Mouse (Mus musculus): ENCODE results near the gene Adss. TPM values are rescaled to one million over a fixed set of nuclear protein-coding genes. Genes with fewer than 3 reads are reported as not detected.
"Not testable (repeated sequence)": the region's sequence is repeated elsewhere in the genome, so short reads cannot be mapped to it uniquely, and the experiment has no call there.

Adss gene
- 15.3 and 20.6 TPM in 2 replicates for polyA plus RNA-seq (2012; rRNA removed)

- DNase-seq (ENCODE audit: low read depth, low spot score) = peak; percentile 91
- WGBS = under 1% methylated on average over 63 of the region's 64 CpGs
These were observed at the start of gene Adss for GRCm38 (mm10) chr1:177796193-177796939. Gene Adss, minus strand, starts transcription at chr1:177796511.

- WGBS = 51% methylated on average over 3 of the region's 3 CpGs
- DNase-seq (ENCODE audit: low read depth, low spot score) = not testable (repeated sequence)
These were observed 49.5 kb upstream of the Adss start for GRCm38 (mm10) chr1:177845812-177846211.

DNA sequence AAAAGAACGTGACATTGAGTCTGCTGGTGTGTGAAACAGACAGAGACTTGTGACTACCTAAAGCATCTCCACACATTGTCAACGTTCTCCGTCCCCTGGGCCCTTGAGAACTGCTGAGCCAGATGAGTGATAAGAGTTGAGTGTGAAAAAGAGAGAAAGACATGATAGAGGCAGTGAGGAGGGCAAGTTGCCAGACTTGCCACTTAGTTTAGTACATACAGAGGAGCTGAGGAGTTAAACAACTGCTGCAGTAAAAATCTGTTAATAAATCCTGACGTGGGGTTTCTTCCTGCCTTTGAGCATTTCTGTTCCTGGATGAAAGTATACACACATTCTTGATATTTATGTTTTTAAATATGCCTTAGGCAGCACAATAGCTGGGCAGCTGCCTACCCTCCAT lies 31.5 kb upstream of the Adss start:
- WGBS = 64% methylated on average over 4 of the region's 4 CpGs

DNA sequence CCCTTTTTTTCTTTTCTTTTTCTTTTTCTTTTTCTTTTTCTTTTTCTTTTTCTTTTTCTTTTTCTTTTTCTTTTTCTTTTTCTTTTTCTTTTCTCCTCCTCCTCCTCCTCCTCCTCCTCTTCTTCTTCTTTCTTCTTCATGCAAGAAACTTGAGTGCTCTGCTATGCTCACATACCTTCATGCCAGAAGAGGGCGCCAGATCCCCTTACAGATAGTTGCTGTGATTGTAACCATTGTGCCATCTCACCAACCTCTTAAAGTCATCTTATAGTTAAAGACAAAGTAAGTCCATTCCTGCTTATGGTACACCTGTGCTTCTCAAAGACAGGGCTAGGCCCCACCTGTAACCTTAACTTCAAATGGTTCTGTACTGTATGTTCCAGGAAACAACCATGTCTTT lies 10.5 kb upstream of the Adss start:
- DNase-seq (ENCODE audit: low read depth, low spot score) = not testable (repeated sequence)
- 42% methylated on average over 1 of the region's 1 CpGs for WGBS

More for the DNA sequence above, 31.5 kb upstream of the Adss start:
- DNase-seq (ENCODE audit: low read depth, low spot score) = not testable (repeated sequence)

DNA sequence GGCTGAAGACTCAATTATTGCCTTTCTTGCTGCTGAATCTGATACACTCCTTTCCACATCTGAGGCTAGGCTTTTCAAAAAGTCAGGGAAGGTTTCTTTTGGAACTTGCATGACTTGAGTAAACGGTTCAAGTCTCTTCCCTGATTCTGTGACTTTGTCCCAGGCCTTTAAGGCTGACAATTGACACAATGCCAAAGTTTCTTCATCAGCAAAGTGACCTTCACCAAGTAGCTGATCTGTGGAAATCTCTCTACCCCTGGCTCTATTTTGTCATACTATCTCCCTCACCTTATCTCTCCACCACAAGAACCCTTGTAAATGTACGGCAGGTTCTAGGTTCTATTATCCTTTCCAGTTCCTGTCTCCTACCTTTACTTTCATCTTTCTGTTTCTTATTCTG lies 7.2 kb upstream of the Adss start:
- no peak for DNase-seq (ENCODE audit: low read depth, low spot score)
- 69% methylated on average over 2 of the region's 2 CpGs for WGBS

- no peak for DNase-seq (ENCODE audit: low read depth, low spot score)
- 56% methylated on average over 8 of the region's 8 CpGs for WGBS
These were observed 942 bp upstream of the Adss start for GRCm38 (mm10) chr1:177797151-177797755.

- WGBS = under 1% methylated on average over 41 of the region's 41 CpGs
- no peak for DNase-seq (ENCODE audit: low read depth, low spot score)
These were observed 704 bp downstream of the Adss start for GRCm38 (mm10) chr1:177795421-177796192.

DNA sequence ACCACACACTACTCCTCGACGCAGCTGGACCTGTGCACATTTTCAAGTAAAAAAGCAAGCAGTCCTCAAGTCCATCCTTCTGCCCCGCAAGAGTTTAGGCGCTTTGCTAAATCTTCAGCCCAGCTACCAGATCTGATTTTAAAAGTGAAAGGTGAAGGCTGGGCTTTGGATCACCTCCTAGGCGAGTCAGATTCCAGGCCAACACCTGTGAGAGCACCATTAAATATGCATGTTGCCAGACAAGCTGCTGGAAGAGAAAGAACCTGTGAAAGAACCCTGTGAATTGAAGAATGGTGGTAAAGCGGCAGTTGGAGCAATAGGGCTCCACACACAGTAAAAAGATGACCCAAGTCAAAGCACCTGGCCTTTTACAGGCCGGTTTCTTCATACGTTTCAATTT lies 1.4 kb downstream of the Adss start:
- WGBS = 13% methylated on average over 8 of the region's 8 CpGs

DNA sequence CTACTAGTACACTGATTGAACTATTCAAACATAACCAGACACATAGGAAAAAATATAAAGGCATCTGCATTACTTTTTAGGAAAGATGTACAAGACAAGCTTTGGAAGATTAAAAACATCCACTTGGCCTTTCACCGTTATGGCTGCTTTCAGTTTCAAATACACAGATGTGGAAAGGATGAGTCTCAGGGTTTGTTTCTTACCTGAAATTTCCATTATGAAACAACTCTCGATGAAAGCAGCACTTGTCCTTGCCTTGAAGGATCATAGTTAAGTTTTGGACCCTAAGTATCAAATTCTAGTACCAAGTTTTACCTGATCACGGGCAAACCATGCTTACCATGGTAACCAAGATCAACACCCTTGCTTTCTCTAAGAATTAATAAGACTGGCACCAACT lies 3.5 kb downstream of the Adss start:
- 70% methylated on average over 3 of the region's 3 CpGs for WGBS
- no peak for DNase-seq (ENCODE audit: low read depth, low spot score)

More for the DNA sequence above, 1.4 kb downstream of the Adss start:
- no peak for DNase-seq (ENCODE audit: low read depth, low spot score)

DNA sequence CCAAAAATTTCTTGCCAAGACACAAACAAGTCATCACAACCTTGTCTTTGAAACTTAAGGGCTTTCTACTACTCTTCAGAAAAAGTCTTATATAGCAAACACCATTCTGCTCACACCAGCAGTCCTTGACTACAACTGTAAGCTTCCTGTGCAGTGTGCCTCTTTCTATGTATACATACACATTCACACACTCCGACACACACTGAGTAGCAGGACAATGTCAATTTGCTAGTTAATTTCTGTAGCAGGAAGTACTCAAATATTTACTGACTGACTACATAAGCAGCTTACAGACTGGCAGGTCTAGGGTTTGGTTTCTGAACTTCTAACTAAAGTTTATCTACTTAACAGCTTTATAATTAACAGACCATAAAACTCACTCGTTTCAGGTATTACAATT lies 18.9 kb downstream of the Adss start:
- WGBS = 25% methylated on average over 2 of the region's 2 CpGs

DNA sequence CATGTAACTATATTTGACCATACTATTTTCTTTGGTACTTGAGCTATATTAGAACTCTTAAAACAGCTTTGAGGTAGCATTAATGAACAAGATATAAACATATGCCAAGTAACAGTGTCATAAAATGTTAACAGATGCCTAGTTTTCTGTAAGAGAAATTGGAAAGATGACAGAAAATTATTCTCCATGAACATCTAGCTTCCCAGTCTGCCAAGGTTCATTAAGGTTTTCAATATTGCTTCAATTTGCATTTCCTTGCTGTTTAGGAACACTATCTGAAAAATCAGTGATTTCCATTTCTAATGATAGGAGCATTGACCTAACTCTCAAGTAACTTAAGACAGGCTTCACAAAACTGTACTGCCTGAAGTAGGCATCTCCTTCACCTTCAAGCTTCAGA lies 27.4 kb downstream of the Adss start:
- DNase-seq (ENCODE audit: low read depth, low spot score) = no peak

More for the DNA sequence above, 18.9 kb downstream of the Adss start:
- DNase-seq (ENCODE audit: low read depth, low spot score) = no peak

- no peak for DNase-seq (ENCODE audit: low read depth, low spot score)
- 93% methylated on average over 5 of the region's 5 CpGs for WGBS
These were observed 39.1 kb downstream of the Adss start for GRCm38 (mm10) chr1:177757249-177757648.

DNA sequence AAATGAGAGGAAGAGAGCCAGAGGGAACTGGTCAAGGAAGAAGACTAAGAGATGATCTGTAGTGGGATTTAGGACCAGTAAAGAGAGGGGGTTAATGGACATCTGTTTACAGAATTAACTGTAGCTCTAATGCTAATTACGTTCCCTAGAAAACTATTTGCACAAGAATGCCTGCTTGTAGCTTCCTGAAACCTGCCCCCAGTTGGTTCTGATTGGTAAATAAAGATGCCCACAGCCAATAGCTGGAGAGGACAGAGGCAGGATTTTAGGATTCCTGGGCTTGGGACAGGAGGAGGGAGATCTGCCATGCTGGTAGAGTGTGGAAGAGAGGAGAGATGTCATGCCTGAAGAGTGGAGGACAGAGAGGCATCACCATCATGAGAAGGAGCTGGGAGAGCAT lies 42.8 kb downstream of the Adss start:
- WGBS = 64% methylated on average over 1 of the region's 1 CpGs
- DNase-seq (ENCODE audit: low read depth, low spot score) = no peak

DNA sequence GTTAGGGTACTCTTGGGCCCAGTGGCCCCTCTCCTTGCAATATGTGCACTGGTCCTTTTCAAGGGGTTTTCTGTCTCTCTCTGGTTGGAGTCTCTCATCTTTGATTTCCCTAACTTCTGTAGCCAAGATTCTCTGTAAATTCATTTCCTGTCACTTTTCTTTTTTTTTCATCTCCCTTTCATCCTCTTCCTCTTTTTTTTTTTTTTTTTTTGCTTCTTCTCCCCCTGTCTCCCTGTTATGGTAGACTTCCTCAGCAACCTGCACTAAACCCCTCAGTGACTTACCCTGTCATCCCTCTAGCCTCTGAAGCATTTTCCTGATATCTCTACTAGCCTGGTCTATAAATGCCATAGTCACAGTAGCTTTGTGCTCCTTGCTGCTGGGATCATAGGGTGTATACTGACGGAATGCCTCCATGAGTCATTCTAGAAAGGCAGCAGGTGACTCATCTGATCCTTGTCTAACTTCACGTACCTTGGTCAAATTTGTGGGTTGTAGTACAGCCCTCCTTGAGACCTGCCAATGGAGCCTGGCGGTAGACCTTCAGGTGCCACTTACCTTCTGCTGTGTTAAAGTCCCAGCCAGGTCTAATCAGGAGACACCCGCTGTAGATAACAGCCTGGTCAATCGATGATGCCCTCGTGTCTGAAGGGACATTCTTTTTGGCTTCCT lies 48.3 kb downstream of the Adss start:
- 89% methylated on average over 6 of the region's 6 CpGs for WGBS
- DNase-seq (ENCODE audit: low read depth, low spot score) = no peak

DNA sequence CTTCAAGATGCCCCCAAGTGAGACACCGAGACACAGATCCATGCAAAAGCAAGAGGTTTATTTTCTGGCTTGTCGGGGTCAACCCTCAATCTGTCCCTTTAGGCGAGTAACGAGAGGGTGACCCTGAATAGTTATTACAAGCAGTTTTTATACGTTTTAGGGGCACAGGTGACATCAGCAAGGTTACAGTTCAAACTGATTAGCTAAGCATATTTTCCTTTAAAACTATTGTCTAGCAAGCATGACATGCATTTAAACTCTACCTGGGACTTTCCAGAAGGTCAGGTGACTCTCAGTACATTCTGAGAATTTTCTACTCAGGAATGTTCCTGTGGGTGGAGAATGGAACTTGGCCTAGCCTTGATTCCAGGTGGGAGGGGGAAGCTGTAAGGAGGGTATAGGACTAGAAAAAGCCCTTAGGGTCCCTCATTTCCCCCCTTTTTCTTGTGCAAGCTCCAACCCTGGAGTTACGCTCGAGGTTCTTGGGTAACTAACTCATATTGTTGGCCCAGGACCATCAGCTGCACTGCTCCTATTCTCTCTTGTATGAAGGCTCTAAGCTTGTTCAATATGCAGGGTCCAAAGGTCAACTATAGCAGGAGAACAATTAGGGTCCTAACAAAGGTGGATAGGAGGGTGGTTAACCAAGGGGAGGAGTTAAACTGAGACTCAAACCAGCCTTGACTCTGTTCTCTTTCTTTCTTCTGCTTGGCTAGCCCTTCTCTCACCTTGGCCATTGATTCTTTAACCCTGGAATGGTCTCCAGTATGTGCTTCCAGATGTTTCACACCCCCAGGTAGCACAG lies 51.6 kb downstream of the Adss start:
- WGBS = 60% methylated on average over 7 of the region's 7 CpGs
- DNase-seq (ENCODE audit: low read depth, low spot score) = no peak

DNA sequence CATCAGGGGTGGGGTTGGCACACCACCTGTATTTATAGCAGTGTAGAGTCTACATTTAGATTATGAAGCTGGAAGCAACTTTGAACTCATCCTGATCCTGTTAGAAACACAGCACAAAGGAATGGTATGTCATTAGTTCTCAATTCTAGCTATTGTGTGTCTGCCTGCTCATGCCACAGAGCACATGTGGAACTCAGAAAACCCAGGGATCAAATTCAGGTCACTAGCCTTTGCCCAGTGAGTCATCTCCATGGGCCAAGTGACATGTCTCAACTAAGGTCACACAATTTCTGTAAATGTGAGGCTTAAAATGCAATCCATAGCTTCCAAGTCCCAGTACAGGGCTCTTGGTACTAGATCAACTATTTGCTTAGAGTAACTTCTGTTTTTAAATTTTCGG lies 54.2 kb downstream of the Adss start:
- 82% methylated on average over 1 of the region's 1 CpGs for WGBS
- DNase-seq (ENCODE audit: low read depth, low spot score) = no peak

GRCm38 (mm10) chr1:177740707-177741106 lies 55.6 kb downstream of the Adss start:
- no peak for DNase-seq (ENCODE audit: low read depth, low spot score)
- WGBS = 20% methylated on average over 1 of the region's 1 CpGs

DNA sequence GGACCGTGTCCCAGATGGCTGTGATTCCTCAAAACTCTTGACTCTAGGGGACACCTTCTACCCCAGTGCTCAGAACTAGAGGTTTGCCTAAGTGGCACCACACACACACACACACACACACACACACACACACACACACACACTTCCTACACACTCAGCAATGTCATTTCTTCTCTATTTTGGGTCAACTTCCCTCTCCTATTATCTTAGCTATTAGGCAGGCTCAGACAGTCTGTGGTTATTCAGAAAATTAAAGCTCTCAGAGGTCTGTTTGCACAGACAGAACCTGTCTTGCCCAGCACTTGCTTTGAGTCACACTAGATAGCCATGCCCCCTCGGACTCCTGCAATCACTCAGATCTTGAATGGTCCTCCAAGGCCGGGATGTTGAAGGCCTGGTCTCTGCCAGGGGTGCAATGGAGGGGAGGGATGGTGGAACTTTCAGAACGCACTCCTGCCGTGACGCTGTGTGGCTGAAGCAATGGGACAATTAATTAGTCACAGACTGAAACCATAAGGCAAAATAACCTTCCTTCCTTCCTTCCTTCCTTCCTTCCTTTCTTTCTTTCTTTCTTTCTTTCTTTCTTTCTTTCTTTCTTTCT lies 58.7 kb downstream of the Adss start:
- DNase-seq (ENCODE audit: low read depth, low spot score) = no peak
- WGBS = 59% methylated on average over 6 of the region's 6 CpGs

GRCm38 (mm10) chr1:177731973-177732372 lies 64.3 kb downstream of the Adss start:
- 95% methylated on average over 3 of the region's 3 CpGs for WGBS
- DNase-seq (ENCODE audit: low read depth, low spot score) = no peak
